Mouse (Mus musculus): ENCODE measurements around the gene Ciao1. TPM values are rescaled to one million over a fixed set of nuclear protein-coding genes. Genes with fewer than 3 reads are reported as not detected.
A peak's percentile ranks its signal among the peaks of the same experiment; 100 is the strongest.
"Not testable (repeated sequence)": the region's sequence is repeated elsewhere in the genome, so short reads cannot be mapped to it uniquely, and the experiment has no call there.

Gene Ciao1
- polyA plus RNA-seq, 1 experiment from 2014 or later: 62.6 TPM

DNA sequence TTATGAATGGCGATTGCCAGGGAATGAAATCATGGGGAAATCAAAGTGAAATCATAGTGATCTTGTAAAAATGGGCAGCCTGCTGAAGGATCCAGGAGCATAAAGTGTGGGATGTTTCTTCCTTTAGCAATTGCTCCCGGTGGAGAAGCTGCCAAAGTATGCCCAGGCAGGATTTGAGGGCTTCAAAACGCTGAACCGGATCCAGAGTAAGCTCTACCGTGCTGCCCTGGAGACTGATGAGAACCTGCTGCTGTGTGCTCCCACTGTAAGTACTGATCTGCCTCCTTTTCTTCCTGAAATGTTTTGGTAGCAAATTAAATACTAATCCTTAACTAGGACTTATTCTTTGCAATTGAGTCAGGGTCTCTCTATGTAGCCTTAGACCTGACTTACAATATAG is 29.9 kb downstream of the Ciao1 start:
- WGBS: 93% methylated on average over 5 of the region's 5 CpGs
- no peak for DNase-seq (ENCODE audit: low spot score)
- no peak overlapping the region for H3K27ac ChIP-seq (ENCODE audit: low read depth)
- H3K9ac ChIP-seq (ENCODE audit: low read length): no peak overlapping the region
- H3K4me1 ChIP-seq (replicated peaks; ENCODE audit: control insufficient read depth, insufficient read depth, low read length): no peaks in the 10 kb centered on the region
- H3K36me3 ChIP-seq (ENCODE audit: control insufficient read depth, insufficient read depth, low read length): peaks cover 98% of the 10 kb centered on the region
- H3K4me2 ChIP-seq (ENCODE audit: low read length): no peak overlapping the region
- no peaks in the 10 kb centered on the region for H3K27me3 ChIP-seq (replicated peaks; ENCODE audit: control insufficient read depth, insufficient read depth, low read length)
- no peak for ATAC-seq (replicated peaks; ENCODE audit: low FRiP score, low TSS enrichment, low read depth)
- no peak overlapping the region for H3K4me3 ChIP-seq (ENCODE audit: low read depth, low read length)
- H3K9me3 ChIP-seq (ENCODE audit: control insufficient read depth, low read length): no peaks in the 10 kb centered on the region

- Histone ChIP-seq H3K4me1 (replicated peaks; ENCODE audit: control insufficient read depth, insufficient read depth, low read length) (peaks cover 7% of the 10 kb centered on the region; the same call in 1 of the 2 replicates), H3K4me2 (ENCODE audit: low read length) (no peak overlapping the region)
These were observed 36.9 kb downstream of the Ciao1 start for GRCm38 (mm10) chr2:127210701-127211100.

GRCm38 (mm10) chr2:127208452-127208769 is 39.2 kb downstream of the Ciao1 start:
- H3K36me3 ChIP-seq (ENCODE audit: control insufficient read depth, insufficient read depth, low read length): peaks cover 39% of the 10 kb centered on the region
- peak overlapping the region; percentile 79 for H3K4me2 ChIP-seq (ENCODE audit: low read length)
- peak overlapping the region; percentile 65 for H3K27ac ChIP-seq (ENCODE audit: low read depth)
- H3K9ac ChIP-seq (ENCODE audit: low read length): peak overlapping the region; percentile 72
- peak overlapping the region; percentile 86 for H3K4me3 ChIP-seq (ENCODE audit: low read depth, low read length)
- under 1% methylated on average over 17 of the region's 17 CpGs for WGBS
- H3K27me3 ChIP-seq (replicated peaks; ENCODE audit: control insufficient read depth, insufficient read depth, low read length): no peaks in the 10 kb centered on the region
- DNase-seq (ENCODE audit: low spot score) (no peak), ATAC-seq (replicated peaks; ENCODE audit: low FRiP score, low TSS enrichment, low read depth) (peak; percentile 74; the same call in 1 of the 2 replicates)
- H3K9me3 ChIP-seq (ENCODE audit: control insufficient read depth, low read length): no peaks in the 10 kb centered on the region
- H3K4me1 ChIP-seq (replicated peaks; ENCODE audit: control insufficient read depth, insufficient read depth, low read length): peaks cover 7% of the 10 kb centered on the region; the same call in 1 of the 2 replicates

More at GRCm38 (mm10) chr2:127210701-127211100, 36.9 kb downstream of the Ciao1 start:
- Histone ChIP-seq H3K9me3 (ENCODE audit: control insufficient read depth, low read length) (no peaks in the 10 kb centered on the region), H3K4me3 (ENCODE audit: low read depth, low read length) (no peak overlapping the region), H3K27ac (ENCODE audit: low read depth) (no peak overlapping the region), H3K36me3 (ENCODE audit: control insufficient read depth, insufficient read depth, low read length) (peaks cover 62% of the 10 kb centered on the region), H3K27me3 (replicated peaks; ENCODE audit: control insufficient read depth, insufficient read depth, low read length) (no peaks in the 10 kb centered on the region), H3K9ac (ENCODE audit: low read length) (no peak overlapping the region)
- ATAC-seq (replicated peaks; ENCODE audit: low FRiP score, low TSS enrichment, low read depth) (no peak), DNase-seq (ENCODE audit: low spot score) (no peak)
- WGBS: 95% methylated on average over 11 of the region's 11 CpGs

DNA sequence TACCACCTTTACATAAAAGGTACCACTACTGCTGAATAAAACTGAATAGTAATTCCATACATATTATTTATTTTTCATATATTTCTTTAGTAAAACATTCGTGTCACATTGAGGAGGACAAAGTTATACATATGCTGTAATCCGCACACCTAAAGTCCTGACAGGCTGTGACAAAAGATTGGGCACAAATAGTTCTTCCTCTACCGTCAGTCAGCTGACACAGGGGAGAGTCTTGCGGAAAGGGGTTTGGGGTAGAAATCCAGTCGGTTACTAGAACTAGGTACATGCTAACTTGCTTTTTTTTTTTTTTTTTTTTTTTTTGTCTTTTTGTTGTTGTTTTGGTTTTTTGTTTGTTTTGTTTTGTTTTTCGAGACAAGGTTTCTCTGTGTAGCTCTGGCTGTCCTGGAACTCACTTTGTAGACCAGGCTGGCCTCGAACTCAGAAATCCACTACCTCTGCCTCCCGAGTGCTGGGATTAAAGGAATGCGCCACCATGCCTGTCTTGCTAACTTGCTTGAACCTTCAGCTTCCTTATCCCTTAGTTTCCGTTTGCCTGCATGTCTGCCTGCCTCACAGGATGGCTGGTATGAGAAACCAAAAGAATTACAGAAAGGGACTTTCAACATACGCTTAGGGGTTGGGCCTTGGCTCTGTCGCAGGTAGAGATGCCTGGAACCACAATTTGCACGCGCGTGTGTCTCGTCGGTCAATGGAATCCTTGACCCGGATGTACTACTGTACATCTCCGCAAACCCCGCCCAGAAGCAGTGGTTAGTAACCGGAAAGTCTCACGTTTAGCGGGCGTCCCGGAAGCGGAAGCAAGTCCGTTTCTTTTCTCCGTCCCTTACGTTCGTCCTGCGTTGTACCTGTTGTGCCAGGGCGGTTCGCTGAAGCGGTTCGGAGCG is 39.8 kb downstream of the Ciao1 start, which contains the start of the genes 1810024B03Rik and Snrnp200:
1810024B03Rik (minus strand) TSS at position 734 of the 905 bp plus-strand sequence.
Snrnp200 (plus strand) TSS at position 840 of the 905 bp plus-strand sequence.
- WGBS: 11% methylated on average over 36 of the region's 36 CpGs
- H3K9ac ChIP-seq (ENCODE audit: low read length): peak within 1 kb of the TSS; percentile 72
- DNase-seq (ENCODE audit: low spot score) (peak; percentile 92), ATAC-seq (replicated peaks; ENCODE audit: low FRiP score, low TSS enrichment, low read depth) (peak; percentile 96)
- peak within 1 kb of the TSS; percentile 79 for H3K4me2 ChIP-seq (ENCODE audit: low read length)
- H3K36me3 ChIP-seq (ENCODE audit: control insufficient read depth, insufficient read depth, low read length): peaks cover 33% of the 10 kb centered on the region
- no peaks in the 10 kb centered on the region for H3K9me3 ChIP-seq (ENCODE audit: control insufficient read depth, low read length)
- H3K4me3 ChIP-seq (ENCODE audit: low read depth, low read length): peak within 1 kb of the TSS; percentile 86
- no peaks in the 10 kb centered on the region for H3K27me3 ChIP-seq (replicated peaks; ENCODE audit: control insufficient read depth, insufficient read depth, low read length)
- H3K27ac ChIP-seq (ENCODE audit: low read depth): peak within 1 kb of the TSS; percentile 65
- peaks cover 7% of the 10 kb centered on the region; the same call in 1 of the 2 replicates for H3K4me1 ChIP-seq (replicated peaks; ENCODE audit: control insufficient read depth, insufficient read depth, low read length)

DNA sequence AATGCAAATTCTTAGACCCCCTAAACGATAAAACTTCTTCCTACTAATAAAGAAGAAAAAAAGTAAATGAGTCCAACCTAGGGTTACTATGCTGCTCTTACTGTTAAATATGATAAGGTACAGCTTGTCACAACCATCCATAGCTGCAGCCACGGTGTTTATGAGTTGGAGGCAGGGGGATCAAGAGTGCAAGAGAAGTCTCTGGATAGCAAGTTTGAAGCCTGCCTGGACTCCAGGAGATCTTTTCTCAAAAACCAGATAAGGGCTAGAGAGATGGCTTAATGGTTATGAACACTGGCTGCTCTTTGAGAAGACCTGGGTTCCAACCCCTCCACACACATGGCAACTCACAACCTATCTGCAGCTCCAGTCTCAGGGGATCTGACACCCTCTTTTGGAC is 40.7 kb downstream of the Ciao1 start:
- no peak overlapping the region for H3K27ac ChIP-seq (ENCODE audit: low read depth)
- ATAC-seq (replicated peaks; ENCODE audit: low FRiP score, low TSS enrichment, low read depth) (no peak), DNase-seq (ENCODE audit: low spot score) (no peak)
- H3K4me1 ChIP-seq (replicated peaks; ENCODE audit: control insufficient read depth, insufficient read depth, low read length): peaks cover 7% of the 10 kb centered on the region; the same call in 1 of the 2 replicates
- no peak overlapping the region for H3K4me3 ChIP-seq (ENCODE audit: low read depth, low read length)
- no peak overlapping the region for H3K4me2 ChIP-seq (ENCODE audit: low read length)
- H3K36me3 ChIP-seq (ENCODE audit: control insufficient read depth, insufficient read depth, low read length): peaks cover 24% of the 10 kb centered on the region
- 89% methylated on average over 2 of the region's 2 CpGs for WGBS
- H3K27me3 ChIP-seq (replicated peaks; ENCODE audit: control insufficient read depth, insufficient read depth, low read length): no peaks in the 10 kb centered on the region
- H3K9me3 ChIP-seq (ENCODE audit: control insufficient read depth, low read length): no peaks in the 10 kb centered on the region
- H3K9ac ChIP-seq (ENCODE audit: low read length): no peak overlapping the region

GRCm38 (mm10) chr2:127205936-127206335 is 41.7 kb downstream of the Ciao1 start:
- not testable (repeated sequence) for H3K27me3 ChIP-seq (replicated peaks; ENCODE audit: control insufficient read depth, insufficient read depth, low read length); H3K4me1 ChIP-seq (replicated peaks; ENCODE audit: control insufficient read depth, insufficient read depth, low read length); ATAC-seq (replicated peaks; ENCODE audit: low FRiP score, low TSS enrichment, low read depth); H3K27ac ChIP-seq (ENCODE audit: low read depth); H3K4me2 ChIP-seq (ENCODE audit: low read length); H3K9ac ChIP-seq (ENCODE audit: low read length); H3K9me3 ChIP-seq (ENCODE audit: control insufficient read depth, low read length); DNase-seq (ENCODE audit: low spot score); H3K4me3 ChIP-seq (ENCODE audit: low read depth, low read length)
- WGBS: 87% methylated on average over 4 of the region's 4 CpGs
- H3K36me3 ChIP-seq (ENCODE audit: control insufficient read depth, insufficient read depth, low read length): peaks cover 14% of the 10 kb centered on the region

GRCm38 (mm10) chr2:127204932-127205331 is 42.7 kb downstream of the Ciao1 start:
- peaks cover 7% of the 10 kb centered on the region; the same call in 1 of the 2 replicates for H3K4me1 ChIP-seq (replicated peaks; ENCODE audit: control insufficient read depth, insufficient read depth, low read length)
- H3K27me3 ChIP-seq (replicated peaks; ENCODE audit: control insufficient read depth, insufficient read depth, low read length): no peaks in the 10 kb centered on the region
- H3K4me2 ChIP-seq (ENCODE audit: low read length): no peak overlapping the region
- H3K9ac ChIP-seq (ENCODE audit: low read length): no peak overlapping the region
- ATAC-seq (replicated peaks; ENCODE audit: low FRiP score, low TSS enrichment, low read depth): no peak
- H3K36me3 ChIP-seq (ENCODE audit: control insufficient read depth, insufficient read depth, low read length): 0 out of 2 replicates have a peak, but pooled peaks cover 5% of the 10 kb centered on the region
- DNase-seq (ENCODE audit: low spot score): peak; percentile 76
- WGBS: 36% methylated on average over 3 of the region's 3 CpGs
- H3K4me3 ChIP-seq (ENCODE audit: low read depth, low read length): no peak overlapping the region
- H3K9me3 ChIP-seq (ENCODE audit: control insufficient read depth, low read length): no peaks in the 10 kb centered on the region
- H3K27ac ChIP-seq (ENCODE audit: low read depth): no peak overlapping the region

Data from intestine, embryonic 14.5 days (tissue).